Mouse (Mus musculus) lung, adult 2 months (tissue): ENCODE measurements around the gene Kif3a.

Experiments
- CTCF ChIP-seq: fragments of 200-500 bp; IDR thresholded peaks from 2 replicates; pipeline ENCODE4 v1.5.1; 2011; ENCODE audit warnings: mild to moderate bottlenecking, low read length, control low read depth; ENCODE audit not compliant: insufficient read depth
- POLR2A ChIP-seq: fragments of 200-500 bp; IDR thresholded peaks from 2 replicates; pipeline ENCODE4 v1.6.1; 2011; ENCODE audit warnings: low read depth, mild to moderate bottlenecking, control low read depth, low read length, borderline replicate concordance; ENCODE audit errors: extremely low read depth

DNA sequence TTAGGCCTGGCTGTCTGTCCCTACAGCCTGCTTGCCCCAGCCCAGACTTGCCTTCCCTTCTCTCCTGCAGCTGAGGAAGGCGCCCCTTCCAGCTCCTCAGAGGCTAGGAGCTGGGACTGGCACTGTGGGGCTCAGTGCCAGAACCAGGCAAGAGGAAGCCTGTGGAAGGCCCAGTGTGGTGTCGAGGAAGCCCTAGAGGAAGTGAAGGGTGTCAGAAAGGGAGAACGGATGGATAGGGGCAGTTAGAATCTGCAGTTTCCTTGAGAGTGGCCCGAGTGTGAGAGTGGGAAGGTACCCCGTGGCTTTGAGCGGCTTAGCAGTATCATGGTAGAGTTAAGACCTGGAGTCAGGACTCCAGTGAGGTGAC lies 55.2 kb downstream of the Kif3a start:
- no peak for TF ChIP-seq CTCF
- no peak for TF ChIP-seq POLR2A
